Mouse (Mus musculus) megakaryocyte, embryonic 14.5 days (primary cell): ENCODE measurements around the gene Gimap3.

ENCODE experiments used
- FLI1 ChIP-seq: IDR thresholded peaks from 2 replicates; pipeline ENCODE4 v1.6.1; 2012; ENCODE audit warnings: low read length, inconsistent platforms, mixed read lengths
- GATA1 ChIP-seq: IDR thresholded peaks from 3 replicates; pipeline ENCODE4 v1.6.1; 2012; ENCODE audit warnings: mixed read lengths, low read length, inconsistent platforms, borderline replicate concordance

DNA sequence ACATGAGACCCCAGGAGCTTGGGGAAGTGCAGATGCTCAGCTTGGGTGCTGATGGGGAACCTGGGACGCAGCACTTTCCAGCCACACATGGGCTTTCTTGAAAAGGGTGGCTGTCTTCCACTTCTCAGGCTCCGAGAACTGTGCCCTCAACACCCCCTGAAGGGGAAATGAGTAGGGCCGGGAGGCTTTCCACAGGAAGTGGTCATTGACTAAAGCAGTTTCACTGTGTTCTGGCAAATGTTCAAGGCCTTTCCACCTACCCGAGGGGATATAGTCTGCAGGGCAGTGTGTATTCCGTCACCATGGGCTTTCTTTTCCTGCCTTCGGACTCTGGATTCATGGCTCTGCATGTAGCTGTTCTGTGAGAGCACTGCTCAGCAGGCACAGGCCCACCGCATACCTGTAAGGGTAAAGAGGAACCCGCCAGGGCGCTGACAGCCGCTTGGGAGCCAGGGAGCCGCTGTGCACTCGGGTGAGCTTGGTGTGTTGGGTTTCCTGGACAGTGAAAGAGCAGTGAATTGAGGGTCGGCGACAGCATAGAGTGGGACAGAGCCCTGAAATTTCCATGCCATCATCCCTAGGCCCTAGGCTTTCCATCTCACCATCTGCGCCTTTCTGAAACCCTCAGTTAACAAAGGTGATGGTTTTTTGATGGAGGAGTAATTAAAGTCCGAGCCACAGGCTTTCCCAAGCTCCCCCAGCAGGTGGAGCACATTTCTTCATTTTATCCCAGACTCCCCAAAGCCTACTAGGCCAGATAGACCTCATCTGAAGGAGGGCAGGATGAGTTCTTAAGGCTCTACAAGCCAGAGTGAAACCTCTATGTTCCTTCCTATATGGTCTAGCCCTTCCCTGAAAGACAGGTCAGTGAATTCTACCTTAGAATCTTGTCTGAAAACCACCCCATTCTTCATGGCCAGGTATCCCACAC, 24.4 kb downstream of the Gimap3 start, which contains the start of gene Gimap5:
- no peak for TF ChIP-seq GATA1
- no peak for TF ChIP-seq FLI1
